Mouse (Mus musculus) ES-E14 (cell line): ENCODE results near the gene Scyl2. TPM values are rescaled to one million over a fixed set of nuclear protein-coding genes. Genes with fewer than 3 reads are reported as not detected.

Experiments
- DNase-seq: peaks from one replicate; pipeline ENCODE4 v3.0.0-alpha.2; 2013; ENCODE audit warnings: low read depth, low spot score
- H3K27ac ChIP-seq: 2 replicates; pipeline ENCODE4 v1.5.1; 2012; ENCODE audit warnings: low read depth, mild to moderate bottlenecking, low read length, moderate library complexity, mixed read lengths; ENCODE audit not compliant: poor library complexity, insufficient read depth, severe bottlenecking
- H3K36me3 ChIP-seq: 2 replicates; pipeline ENCODE4 v1.6.1; 2012; ENCODE audit warnings: mild to moderate bottlenecking, low read length, moderate library complexity, mixed read lengths; ENCODE audit not compliant: control insufficient read depth, poor library complexity, insufficient read depth, severe bottlenecking
- H3K4me1 ChIP-seq, 2 experiments: fragments of 150-350 bp in 1 of 2; sonication (generic) in 1 of 2; 2 replicates each; pipeline ENCODE4 v1.6.1; 2012; ENCODE audit warnings: low read length in 2 of 2, mild to moderate bottlenecking in 1 of 2, mixed read lengths in 1 of 2; ENCODE audit not compliant: control insufficient read depth in 2 of 2, insufficient read depth in 2 of 2, poor library complexity in 1 of 2
- H3K4me3 ChIP-seq, 2 experiments: fragments of 150-350 bp in 1 of 2; sonication (generic) in 1 of 2; 2 replicates each; pipeline ENCODE4 v1.5.1; 2012; ENCODE audit warnings: low read length in 2 of 2, low read depth in 1 of 2, mild to moderate bottlenecking in 1 of 2, mixed read lengths in 1 of 2; ENCODE audit not compliant: insufficient read depth in 1 of 2, poor library complexity in 1 of 2, severe bottlenecking in 1 of 2
- H3K9ac ChIP-seq: 2 replicates; pipeline ENCODE4 v1.6.1; 2012; ENCODE audit warnings: low read depth, mild to moderate bottlenecking, low read length, mixed read lengths; ENCODE audit not compliant: poor library complexity, insufficient read depth, severe bottlenecking
- H3K9me3 ChIP-seq: fragments of 150-350 bp; sonication (generic); 2 replicates; pipeline ENCODE4 v1.6.1; 2012; ENCODE audit warnings: low read depth, mild to moderate bottlenecking, low read length; ENCODE audit not compliant: control insufficient read depth, insufficient read depth
- CHD2 ChIP-seq: IDR thresholded peaks from 2 replicates; pipeline ENCODE4 v1.6.1; 2014; ENCODE audit warnings: mild to moderate bottlenecking, low read depth, low read length, inconsistent platforms
- HCFC1 ChIP-seq: IDR thresholded peaks from 2 replicates; pipeline ENCODE4 v1.6.1; 2012; ENCODE audit warnings: low read length, inconsistent platforms, borderline replicate concordance; ENCODE audit not compliant: insufficient read depth
- MAFK ChIP-seq: IDR thresholded peaks from 2 replicates; pipeline ENCODE4 v1.6.1; 2014; ENCODE audit warnings: mild to moderate bottlenecking, low read depth, low read length, inconsistent platforms; ENCODE audit not compliant: insufficient read depth
- ZC3H11A ChIP-seq: IDR thresholded peaks from 2 replicates; pipeline ENCODE4 v1.6.1; 2012; ENCODE audit warnings: low read depth, mild to moderate bottlenecking, inconsistent platforms, low read length, borderline replicate concordance
- ZNF384 ChIP-seq: IDR thresholded peaks from 2 replicates; pipeline ENCODE4 v1.6.1; 2012; ENCODE audit warnings: low read depth, low read length, inconsistent platforms
- in situ Hi-C, 2 experiments: fragments of 600-800 bp; cut with MboI; formaldehyde crosslinking; loops; one replicate each; pipeline ENCODE4 v1.15.1; 2025; ENCODE audit warnings: low sequenced_read_pairs in 2 of 2, inconsistent platforms in 1 of 2; ENCODE audit not compliant: unreplicated experiment in 2 of 2
- total RNA-seq: library from RNA; depleted of rRNA; stranded (reverse); fragments of 300-350 nt; gene quantifications from 2 replicates; pipeline ENCODE4 v1.2.3, GENCODE M21; 2012

Gene Scyl2
- total RNA-seq, 1 experiment, result 17.7 TPM

DNA sequence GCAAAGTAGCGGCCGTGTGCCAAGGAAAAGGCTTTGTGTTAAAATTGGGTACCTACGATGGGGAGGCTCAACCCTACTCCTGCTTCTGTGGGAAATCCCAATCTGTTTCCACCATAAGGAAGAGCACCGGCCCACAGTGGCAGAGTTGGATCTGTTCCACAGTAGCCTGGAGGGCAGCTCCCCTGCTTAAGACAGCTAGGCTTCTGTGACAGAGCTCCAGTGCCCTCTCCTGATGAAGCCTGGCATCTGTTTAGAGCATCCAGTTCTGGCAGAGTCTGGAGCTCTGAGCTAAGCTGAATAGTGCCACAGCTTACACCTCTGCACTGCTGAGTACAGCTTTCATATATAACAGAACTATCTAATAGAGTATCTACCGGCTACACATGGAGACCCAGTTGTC is 51.1 kb downstream of the Scyl2 start:
- Histone ChIP-seq H3K9ac (no peak overlapping the region), H3K9me3 (no peaks in the 10 kb centered on the region), H3K4me1 (no peaks in the 10 kb centered on the region), H3K27ac (no peak overlapping the region), H3K36me3 (no peaks in the 10 kb centered on the region), H3K4me3 (no peak overlapping the region)
- in situ Hi-C loops, result loop anchor here in 1 of 2 experiments (25.0 kb wide), 1 partner anchor 298 kb away; the partner anchor contains the start of gene Ano4
- TF ChIP-seq ZNF384, result no peak
- no peak for TF ChIP-seq HCFC1
- TF ChIP-seq CHD2, result no peak
- no peak for TF ChIP-seq MAFK
- TF ChIP-seq ZC3H11A, result no peak
- DNase-seq, result no peak

DNA sequence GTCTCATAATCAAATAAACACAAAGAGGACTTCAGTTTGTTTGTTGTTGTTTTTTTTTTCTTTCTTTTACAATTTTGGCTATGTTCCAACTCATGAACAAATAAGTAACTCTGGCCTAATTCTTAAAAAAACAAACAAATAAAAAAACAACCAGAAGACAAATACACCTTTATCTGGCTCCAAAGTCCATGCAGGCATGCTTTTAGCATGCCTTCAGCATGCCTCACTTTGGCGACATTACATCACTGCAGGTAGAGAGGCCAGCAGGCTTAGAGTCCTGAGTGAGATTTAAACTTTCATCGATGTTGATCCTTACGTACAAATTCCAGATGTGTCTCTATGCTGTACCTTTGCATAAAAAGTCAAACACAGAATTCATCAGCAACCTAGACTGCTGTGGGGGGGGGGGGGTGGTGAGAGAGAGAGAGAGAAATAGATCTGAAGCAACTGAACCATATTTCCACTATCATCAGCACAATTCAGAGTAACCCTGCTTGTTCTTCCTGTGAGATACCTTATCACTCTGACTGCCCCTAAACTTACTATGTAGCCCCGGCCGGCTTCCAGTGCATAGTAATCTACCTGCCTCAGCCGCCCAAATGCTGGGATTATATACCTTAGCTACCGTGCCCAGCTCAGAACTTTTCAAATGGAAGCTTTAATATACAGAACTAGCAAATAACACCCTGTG is 52.2 kb downstream of the Scyl2 start:
- Histone ChIP-seq H3K27ac (no peak overlapping the region), H3K36me3 (no peaks in the 10 kb centered on the region), H3K4me3 (no peak overlapping the region), H3K9ac (no peak overlapping the region), H3K4me1 (no peaks in the 10 kb centered on the region), H3K9me3 (no peaks in the 10 kb centered on the region)
- in situ Hi-C loops, result loop anchor here in 1 of 2 experiments (25.0 kb wide), 1 partner anchor 297 kb away; the partner anchor contains the start of gene Ano4
- DNase-seq, result no peak
- no peak for TF ChIP-seq CHD2
- TF ChIP-seq HCFC1, result no peak
- no peak for TF ChIP-seq ZNF384
- TF ChIP-seq MAFK, result no peak
- no peak for TF ChIP-seq ZC3H11A

- in situ Hi-C loops, result loop anchor here in 1 of 2 experiments (25.0 kb wide), 1 partner anchor 296 kb away; the partner anchor contains the start of gene Ano4
- no peak overlapping the region for H3K27ac ChIP-seq
- no peak overlapping the region for H3K4me3 ChIP-seq
- no peaks in the 10 kb centered on the region for H3K36me3 ChIP-seq
- no peak for DNase-seq
- H3K9ac ChIP-seq, result no peak overlapping the region
- no peak for TF ChIP-seq ZNF384
- TF ChIP-seq CHD2, result no peak
- no peak for TF ChIP-seq MAFK
- no peak for TF ChIP-seq HCFC1
- TF ChIP-seq ZC3H11A, result no peak
- H3K4me1 ChIP-seq, result no peaks in the 10 kb centered on the region
- H3K9me3 ChIP-seq, result no peaks in the 10 kb centered on the region
These were observed 53.0 kb downstream of the Scyl2 start for GRCm38 (mm10) chr10:89633121-89633520.

- H3K27ac ChIP-seq, result no peak overlapping the region
- no peaks in the 10 kb centered on the region for H3K4me1 ChIP-seq
- no peak for TF ChIP-seq CHD2
- TF ChIP-seq HCFC1, result no peak
- no peak for TF ChIP-seq ZC3H11A
- no peak for TF ChIP-seq ZNF384
- TF ChIP-seq MAFK, result no peak
- no peak overlapping the region for H3K9ac ChIP-seq
- no peak overlapping the region for H3K4me3 ChIP-seq
- no peak for DNase-seq
- in situ Hi-C loops, result loop anchor here in 1 of 2 experiments (25.0 kb wide), 1 partner anchor 295 kb away; the partner anchor contains the start of gene Ano4
- no peaks in the 10 kb centered on the region for H3K36me3 ChIP-seq
- no peaks in the 10 kb centered on the region for H3K9me3 ChIP-seq
These were observed 54.3 kb downstream of the Scyl2 start for GRCm38 (mm10) chr10:89631831-89632230.

GRCm38 (mm10) chr10:89630564-89630963 is 55.5 kb downstream of the Scyl2 start:
- no peaks in the 10 kb centered on the region for H3K4me1 ChIP-seq
- TF ChIP-seq CHD2 (no peak), HCFC1 (no peak), MAFK (no peak), ZNF384 (no peak), ZC3H11A (no peak)
- no peak overlapping the region for H3K4me3 ChIP-seq
- H3K9me3 ChIP-seq, result no peaks in the 10 kb centered on the region
- DNase-seq, result no peak
- H3K36me3 ChIP-seq, result no peaks in the 10 kb centered on the region
- H3K9ac ChIP-seq, result no peak overlapping the region
- in situ Hi-C loops, result loop anchor here in 1 of 2 experiments (25.0 kb wide), 1 partner anchor 293 kb away; the partner anchor contains the start of gene Ano4
- H3K27ac ChIP-seq, result no peak overlapping the region
